Mouse (Mus musculus) limb, embryonic 14.5 days (tissue): ENCODE data around the gene Meltf. TPM values are rescaled to one million over a fixed set of nuclear protein-coding genes. Genes with fewer than 3 reads are reported as not detected.
"Not testable (repeated sequence)": the region's sequence is repeated elsewhere in the genome, so short reads cannot be mapped to it uniquely, and the experiment has no call there.

Source experiments
- ATAC-seq: fragments of 200-750 bp; cut with Nextera tagmentation; 2 replicates; pipeline ENCODE4 v1.8.0; 2017; ENCODE audit warnings: low read depth, moderate number of reproducible peaks, moderate TSS enrichment; ENCODE audit not compliant: low FRiP score
- DNase-seq: peaks from one replicate; pipeline ENCODE4 v3.0.0-alpha.2; 2015; ENCODE audit warnings: low spot score
- H3K27ac ChIP-seq: fragments of 300-500 bp; sonication (generic); replicated peaks from 2 replicates; pipeline ENCODE4 v1.5.1; 2014; ENCODE audit warnings: low read depth, mild to moderate bottlenecking, low read length, moderate library complexity, mixed read lengths
- H3K27me3 ChIP-seq: fragments of 300-500 bp; sonication (generic); 2 replicates; pipeline ENCODE4 v1.6.1; 2014; ENCODE audit warnings: low read length, mixed read lengths; ENCODE audit not compliant: control insufficient read depth, insufficient read depth
- H3K36me3 ChIP-seq: fragments of 300-500 bp; sonication (generic); 2 replicates; pipeline ENCODE4 v1.6.1; 2014; ENCODE audit warnings: mild to moderate bottlenecking, low read length, moderate library complexity, mixed read lengths; ENCODE audit not compliant: control insufficient read depth, insufficient read depth
- H3K4me1 ChIP-seq: fragments of 300-500 bp; sonication (generic); 2 replicates; pipeline ENCODE4 v1.6.1; 2014; ENCODE audit warnings: antibody characterized with exemption, low read length, mixed read lengths; ENCODE audit not compliant: control insufficient read depth, insufficient read depth
- H3K4me2 ChIP-seq: fragments of 300-500 bp; sonication (generic); replicated peaks from 2 replicates; pipeline ENCODE4 v1.6.1; 2014; ENCODE audit warnings: low read depth, mild to moderate bottlenecking, low read length, moderate library complexity; ENCODE audit not compliant: severe bottlenecking
- H3K4me3 ChIP-seq: fragments of 300-500 bp; sonication (generic); replicated peaks from 2 replicates; pipeline ENCODE4 v1.5.1; 2014; ENCODE audit warnings: low read length
- H3K9ac ChIP-seq: fragments of 300-500 bp; sonication (generic); 2 replicates; pipeline ENCODE4 v1.6.1; 2014; ENCODE audit warnings: mild to moderate bottlenecking, low read depth, low read length, moderate library complexity; ENCODE audit not compliant: severe bottlenecking
- H3K9me3 ChIP-seq: fragments of 300-500 bp; sonication (generic); 2 replicates; pipeline ENCODE4 v1.6.1; 2016; ENCODE audit warnings: low read length; ENCODE audit not compliant: control insufficient read depth
- POLR2A ChIP-seq: fragments of 200-500 bp; IDR thresholded peaks from 2 replicates; pipeline ENCODE4 v1.8.0; 2012; ENCODE audit warnings: inconsistent platforms, mild to moderate bottlenecking, moderate library complexity, borderline replicate concordance; ENCODE audit not compliant: insufficient read depth, insufficient read length; ENCODE audit errors: extremely low read depth
- whole genome bisulfite sequencing: fragments of 180-500 bp; shearing (Covaris S2); extraction: QIAGEN DNeasy Blood & Tissue Kit; methylation state at CpG from one replicate; pipeline ENCODE4 v1.1.7; 2014; 5-methylcytosine and 5-hydroxymethylcytosine counted together
- polyA plus RNA-seq, 2 experiments: library from polyadenylated mRNA; depleted of rRNA in 1 of 2; stranded (reverse) in 1 of 2; unstranded in 1 of 2; fragments of >200 nt; fragmentation: Nextera tagmentation in 1 of 2; extraction: Ambion mirVana in 1 of 2; gene quantifications; 2 replicates each; pipeline versions ENCODE4 v1.2.1 to v1.2.3; 2012 to 2014

Gene Meltf
- polyA plus RNA-seq, 2 experiments, result 3.1 to 9.6 TPM

- no peak for TF ChIP-seq POLR2A
- Histone ChIP-seq H3K27ac (no peak overlapping the region), H3K9me3 (no peaks in the 10 kb centered on the region), H3K9ac (no peak overlapping the region), H3K4me3 (no peak overlapping the region), H3K27me3 (no peaks in the 10 kb centered on the region), H3K36me3 (peaks cover 6% of the 10 kb centered on the region; the same call in 1 of the 2 replicates), H3K4me2 (no peak overlapping the region), H3K4me1 (peaks cover 15% of the 10 kb centered on the region)
- 84% methylated on average over 6 of the region's 6 CpGs for WGBS
- no peak for DNase-seq
- ATAC-seq, result no peak
Measured at GRCm38 (mm10) chr16:31945372-31945771, 66.8 kb downstream of the Meltf start.

DNA sequence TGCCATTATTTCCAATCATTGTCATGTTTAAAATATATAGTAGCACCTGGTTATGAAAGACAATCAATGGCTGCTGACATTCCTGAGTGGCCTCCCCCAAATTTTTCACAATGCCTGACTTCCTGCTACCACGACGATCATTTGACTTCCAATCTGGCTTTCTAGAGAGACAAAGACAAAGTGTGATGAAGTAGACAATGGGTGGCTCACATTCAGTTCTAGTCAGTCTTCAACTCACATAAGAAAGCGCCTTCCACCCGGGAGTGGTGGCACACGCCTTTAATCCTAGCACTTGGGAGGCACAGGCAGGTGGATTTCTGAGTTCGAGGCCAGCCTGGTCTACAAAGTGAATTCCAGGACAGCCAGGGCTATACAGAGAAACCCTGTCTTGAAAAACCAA is 67.4 kb downstream of the Meltf start:
- not testable (repeated sequence) for ATAC-seq, H3K9ac ChIP-seq, H3K4me3 ChIP-seq, H3K27me3 ChIP-seq, H3K9me3 ChIP-seq, DNase-seq, H3K27ac ChIP-seq, H3K4me2 ChIP-seq
- 90% methylated on average over 6 of the region's 6 CpGs for WGBS
- Histone ChIP-seq H3K4me1 (peaks cover 15% of the 10 kb centered on the region), H3K36me3 (peaks cover 12% of the 10 kb centered on the region)

DNA sequence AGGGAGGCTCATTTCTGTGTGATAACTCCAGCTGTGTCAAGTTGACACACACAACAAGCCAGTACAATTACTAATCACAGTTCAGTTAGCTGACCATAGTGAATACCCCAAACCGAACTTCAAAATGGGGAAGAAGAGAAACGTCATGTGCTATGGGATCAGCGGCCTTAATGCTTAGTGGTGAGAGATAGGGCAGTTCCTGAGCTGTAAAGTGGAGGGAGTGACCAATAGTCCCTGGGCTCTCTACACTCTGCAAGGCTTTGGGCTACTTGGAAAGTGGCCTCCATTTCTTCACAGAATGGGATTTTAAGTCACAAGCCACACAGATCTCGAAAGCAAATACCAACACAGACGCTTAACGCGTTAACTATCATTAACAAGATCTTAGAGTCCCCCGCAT is 68.7 kb downstream of the Meltf start:
- WGBS, result 34% methylated on average over 8 of the region's 8 CpGs
- peaks cover 17% of the 10 kb centered on the region for H3K36me3 ChIP-seq
- no peaks in the 10 kb centered on the region for H3K9me3 ChIP-seq
- ATAC-seq (no peak), DNase-seq (no peak)
- H3K4me2 ChIP-seq, result peak overlapping the region; percentile 82
- H3K27me3 ChIP-seq, result no peaks in the 10 kb centered on the region
- no peak for TF ChIP-seq POLR2A
- peak overlapping the region; percentile 95 for H3K4me3 ChIP-seq
- H3K9ac ChIP-seq, result peak overlapping the region; percentile 92
- H3K4me1 ChIP-seq, result peaks cover 15% of the 10 kb centered on the region
- no peak overlapping the region for H3K27ac ChIP-seq

DNA sequence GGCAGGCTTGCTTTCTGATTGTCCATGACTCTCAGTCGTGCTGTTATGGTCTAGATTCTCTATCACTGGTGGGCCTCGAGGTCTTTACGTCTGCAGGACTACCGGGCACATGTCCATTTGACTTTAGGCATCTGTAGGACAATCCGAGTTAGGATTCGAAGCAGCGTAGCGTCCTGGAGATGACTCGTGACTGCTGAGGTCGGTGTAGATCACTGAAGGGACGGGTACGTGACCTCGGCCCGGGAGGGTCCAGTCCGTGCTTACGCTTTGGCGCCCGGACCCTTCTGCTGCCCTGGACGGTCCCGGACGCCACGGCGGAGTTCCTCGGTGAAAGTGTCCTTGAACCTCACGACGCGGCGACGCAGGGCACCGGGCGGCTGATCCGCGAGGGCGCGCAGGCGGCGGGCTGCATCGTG is 69.3 kb downstream of the Meltf start:
- DNase-seq (no peak), ATAC-seq (no peak; the same call in 1 of the 2 replicates)
- no peak for TF ChIP-seq POLR2A
- Histone ChIP-seq H3K4me2 (peak overlapping the region; percentile 82), H3K4me1 (peaks cover 15% of the 10 kb centered on the region), H3K36me3 (peaks cover 17% of the 10 kb centered on the region), H3K27ac (peak overlapping the region; percentile 85), H3K4me3 (peak overlapping the region; percentile 95), H3K9me3 (no peaks in the 10 kb centered on the region), H3K9ac (peak overlapping the region; percentile 92), H3K27me3 (no peaks in the 10 kb centered on the region)
- under 1% methylated on average over 38 of the region's 38 CpGs for WGBS

DNA sequence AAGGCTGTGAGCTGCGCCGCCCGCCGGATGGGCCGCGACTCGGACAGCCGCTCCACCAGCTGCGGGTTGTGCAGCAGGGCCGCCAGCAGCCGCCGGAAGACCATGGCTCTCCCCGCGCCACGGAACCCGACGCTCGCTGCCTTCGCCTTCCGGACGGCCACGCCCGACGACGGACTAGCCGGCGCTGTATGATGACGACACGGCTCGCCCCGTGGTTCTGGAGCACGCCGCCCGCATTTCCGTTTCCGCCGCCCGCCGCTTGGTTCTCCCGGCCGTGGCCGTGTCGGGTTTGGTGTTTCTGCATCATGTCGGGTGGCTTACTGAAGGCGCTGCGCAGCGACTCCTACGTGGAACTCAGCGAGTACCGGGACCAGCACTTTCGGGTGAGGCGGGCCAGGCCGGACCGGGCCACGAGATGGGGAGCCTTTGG is 69.8 kb downstream of the Meltf start, which contains the start of the genes 0610012G03Rik and Ncbp2:
Gene 0610012G03Rik (minus strand): TSS at position 150 of the 430 bp plus-strand sequence.
Gene Ncbp2 (plus strand): TSS at position 169 of the 430 bp plus-strand sequence.
- Histone ChIP-seq H3K27me3 (no peaks in the 10 kb centered on the region), H3K9me3 (no peaks in the 10 kb centered on the region), H3K4me2 (peak within 1 kb of the TSS; percentile 82), H3K36me3 (peaks cover 17% of the 10 kb centered on the region), H3K4me3 (peak within 1 kb of the TSS; percentile 95), H3K27ac (peak within 1 kb of the TSS; percentile 85), H3K9ac (peak within 1 kb of the TSS; percentile 92), H3K4me1 (peaks cover 15% of the 10 kb centered on the region)
- TF ChIP-seq POLR2A, result peak; percentile 46; the same call in 1 of the 2 replicates
- WGBS, result 0% methylated on average over 46 of the region's 55 CpGs
- ATAC-seq (peak; percentile 92), DNase-seq (peak; percentile 96)

Other genes with a start within 250 kb of the Meltf start
- 55.1 and 62.0 TPM in 2 replicates for gene Dlg1, start 215.4 kb upstream of the Meltf start, polyA plus RNA-seq (2012; rRNA removed)
- 37.9 and 40.5 TPM in 2 replicates for gene Dlg1, start 215.4 kb upstream of the Meltf start, polyA plus RNA-seq (2014; fragmentation: Nextera tagmentation; extraction: Ambion mirVana)
- gene Pigz, start 55.0 kb downstream of the Meltf start, polyA plus RNA-seq (2012; rRNA removed), result 0.20 and 0.35 TPM in 2 replicates
- 0.32 and 0.50 TPM in 2 replicates for gene Pigz, start 55.0 kb downstream of the Meltf start, polyA plus RNA-seq (2014; fragmentation: Nextera tagmentation; extraction: Ambion mirVana)
- gene 0610012G03Rik, start 69.7 kb downstream of the Meltf start, polyA plus RNA-seq (2012; rRNA removed), result 55.4 and 72.1 TPM in 2 replicates
- 99.4 and 100 TPM in 2 replicates for gene 0610012G03Rik, start 69.7 kb downstream of the Meltf start, polyA plus RNA-seq (2014; fragmentation: Nextera tagmentation; extraction: Ambion mirVana)
- gene Ncbp2, start 69.7 kb downstream of the Meltf start, polyA plus RNA-seq (2012; rRNA removed), result 60.0 and 124 TPM in 2 replicates
- gene Ncbp2, start 69.7 kb downstream of the Meltf start, polyA plus RNA-seq (2014; fragmentation: Nextera tagmentation; extraction: Ambion mirVana), result 104 and 115 TPM in 2 replicates
- gene Senp5, start 124.5 kb downstream of the Meltf start, polyA plus RNA-seq (2012; rRNA removed), result 17.2 and 18.6 TPM in 2 replicates
- 8.9 and 9.9 TPM in 2 replicates for gene Senp5, start 124.5 kb downstream of the Meltf start, polyA plus RNA-seq (2014; fragmentation: Nextera tagmentation; extraction: Ambion mirVana)
- 26.5 and 28.4 TPM in 2 replicates for gene Pak2, start 200.5 kb downstream of the Meltf start, polyA plus RNA-seq (2012; rRNA removed)
- gene Pak2, start 200.5 kb downstream of the Meltf start, polyA plus RNA-seq (2014; fragmentation: Nextera tagmentation; extraction: Ambion mirVana), result 35.8 and 36.1 TPM in 2 replicates
- gene Pigx, start 220.9 kb downstream of the Meltf start, polyA plus RNA-seq (2012; rRNA removed), result 71.1 and 74.9 TPM in 2 replicates
- 104 and 105 TPM in 2 replicates for gene Pigx, start 220.9 kb downstream of the Meltf start, polyA plus RNA-seq (2014; fragmentation: Nextera tagmentation; extraction: Ambion mirVana)
- gene Cep19, start 221.0 kb downstream of the Meltf start, polyA plus RNA-seq (2012; rRNA removed), result 11.5 and 15.6 TPM in 2 replicates
- 28.4 and 32.2 TPM in 2 replicates for gene Cep19, start 221.0 kb downstream of the Meltf start, polyA plus RNA-seq (2014; fragmentation: Nextera tagmentation; extraction: Ambion mirVana)